Mouse (Mus musculus) heart, adult 2 months (tissue): ENCODE data around the gene Dpf3.

Source experiments
- CTCF ChIP-seq: fragments of 200-600 bp; IDR thresholded peaks from 2 replicates; pipeline ENCODE4 v1.8.1; 2022; ENCODE audit warnings: antibody characterized with exemption, mild to moderate bottlenecking, moderate library complexity
- EP300 ChIP-seq: fragments of 200-500 bp; IDR thresholded peaks from 2 replicates; pipeline ENCODE4 v1.6.1; 2011; ENCODE audit warnings: low read depth, low read length, control low read depth; ENCODE audit not compliant: insufficient read depth
- POLR2A ChIP-seq: fragments of 200-500 bp; IDR thresholded peaks from 2 replicates; pipeline ENCODE4 v1.6.1; 2011; ENCODE audit warnings: mild to moderate bottlenecking, low read depth, low read length, control low read depth; ENCODE audit not compliant: insufficient read depth

GRCm38 (mm10) chr12:83381072-83381471 lies 106.4 kb downstream of the Dpf3 start:
- no peak for TF ChIP-seq EP300
- no peak for TF ChIP-seq CTCF
- TF ChIP-seq POLR2A = no peak
